Mouse (Mus musculus): ENCODE results near the gene Grm1.

The Grm1 gene

GRCm38 (mm10) chr10:10827308-10827707, 254.8 kb downstream of the Grm1 start:
- WGBS, result 88% methylated on average over 1 of the region's 1 CpGs

GRCm38 (mm10) chr10:10818061-10818460, 264.1 kb downstream of the Grm1 start:
- WGBS, result 74% methylated on average over 2 of the region's 2 CpGs

- WGBS, result 68% methylated on average over 2 of the region's 2 CpGs
Measured at GRCm38 (mm10) chr10:10814631-10815216, 267.4 kb downstream of the Grm1 start.

GRCm38 (mm10) chr10:10812750-10813711, 269.1 kb downstream of the Grm1 start:
- WGBS, result 21% methylated on average over 5 of the region's 5 CpGs

GRCm38 (mm10) chr10:10809777-10810176, 272.4 kb downstream of the Grm1 start:
- 83% methylated on average over 3 of the region's 3 CpGs for WGBS

- WGBS, result 97% methylated on average over 1 of the region's 1 CpGs
Measured at GRCm38 (mm10) chr10:10795321-10795720, 286.8 kb downstream of the Grm1 start.

GRCm38 (mm10) chr10:10790458-10790857, 291.7 kb downstream of the Grm1 start:
- WGBS, result 96% methylated on average over 1 of the region's 1 CpGs

GRCm38 (mm10) chr10:10789967-10790366, 292.2 kb downstream of the Grm1 start:
- 68% methylated on average over 4 of the region's 4 CpGs for WGBS

- 89% methylated on average over 6 of the region's 6 CpGs for WGBS
Measured at GRCm38 (mm10) chr10:10787906-10788416, 294.2 kb downstream of the Grm1 start.

- 92% methylated on average over 3 of the region's 3 CpGs for WGBS
Measured at GRCm38 (mm10) chr10:10785122-10785521, 297.0 kb downstream of the Grm1 start.

- WGBS, result 89% methylated on average over 1 of the region's 1 CpGs
Measured at GRCm38 (mm10) chr10:10774827-10775226, 307.3 kb downstream of the Grm1 start.

- 69% methylated on average over 4 of the region's 4 CpGs for WGBS
Measured at GRCm38 (mm10) chr10:10763015-10763414, 319.1 kb downstream of the Grm1 start.

- 39% methylated on average over 1 of the region's 1 CpGs for WGBS
Measured at GRCm38 (mm10) chr10:10761274-10761673, 320.9 kb downstream of the Grm1 start.

- 86% methylated on average over 2 of the region's 2 CpGs for WGBS
Measured at GRCm38 (mm10) chr10:10760801-10761200, 321.4 kb downstream of the Grm1 start.

GRCm38 (mm10) chr10:10751033-10751432, 331.1 kb downstream of the Grm1 start:
- 73% methylated on average over 1 of the region's 1 CpGs for WGBS

- WGBS, result 66% methylated on average over 1 of the region's 1 CpGs
Measured at GRCm38 (mm10) chr10:10744097-10744496, 338.1 kb downstream of the Grm1 start.

- WGBS, result 94% methylated on average over 2 of the region's 2 CpGs
Measured at GRCm38 (mm10) chr10:10742172-10742571, 340.0 kb downstream of the Grm1 start.

- 95% methylated on average over 5 of the region's 5 CpGs for WGBS
Measured at GRCm38 (mm10) chr10:10741314-10741713, 340.8 kb downstream of the Grm1 start.

- 62% methylated on average over 3 of the region's 3 CpGs for WGBS
Measured at GRCm38 (mm10) chr10:10740729-10741128, 341.4 kb downstream of the Grm1 start.

- 13% methylated on average over 1 of the region's 1 CpGs for WGBS
Measured at GRCm38 (mm10) chr10:10737041-10737681, 345.0 kb downstream of the Grm1 start.

- 66% methylated on average over 5 of the region's 5 CpGs for WGBS
Measured at GRCm38 (mm10) chr10:10734561-10734960, 347.6 kb downstream of the Grm1 start.

- 90% methylated on average over 5 of the region's 5 CpGs for WGBS
Measured at GRCm38 (mm10) chr10:10733092-10733491, 349.1 kb downstream of the Grm1 start.
